Comparison of ENCODE assay signal across 7 mouse cellular contexts in genomic region chr9:21241343-21241742, GRCm38 (mm10). TPM values are rescaled to one million over a fixed set of nuclear protein-coding genes. Genes with fewer than 3 reads are reported as not detected.
A peak's percentile ranks its signal among the peaks of the same experiment; 100 is the strongest.
DNase-seq lines count a peak whose midpoint lies in the region; ATAC-seq lines count a peak whose summit lies in the region.

No protein-coding gene starts in this region.

- peak; percentile 80 for DNase-seq in A20 (ENCODE audit: low read depth, low spot score)
- peak; percentile 87 for DNase-seq in c-Kit-positive CD71-positive TER-119-positive erythroid progenitor cells, embryonic 14.5 days (ENCODE audit: low spot score)
- peak; percentile 65 to 75 for DNase-seq in frontal cortex, postnatal 25 days (ENCODE audit: low spot score in 2 of 2)
- DNase-seq in kidney, postnatal 36 days = peak; percentile 89 to 93
- peak; percentile 89 for DNase-seq in lung, postnatal 14 days
- peak; percentile 82 for DNase-seq in spleen, adult 12 weeks (ENCODE audit: low spot score)

- ATAC-seq in CD4-positive, CD25-positive, alpha-beta regulatory T cell, adult 4 months = peak; percentile 68

RNA-seq across cellular contexts. Expression of gene Keap1, which starts 2.2 kb away (rescaled TPM):
- 10 to 100 TPM; 20.1 to 43.4 TPM for polyA plus RNA-seq in CD4-positive, CD25-positive, alpha-beta regulatory T cell, adult 4 months (2017; shearing (Covaris generic))

RNA-seq across cellular contexts. Expression of gene S1pr5, which starts 6.9 kb away (rescaled TPM):
- polyA plus RNA-seq in CD4-positive, CD25-positive, alpha-beta regulatory T cell, adult 4 months (2017; shearing (Covaris generic)) = under 1 TPM in 1 of 2 experiments, not detected in 1; 0.12 TPM

RNA-seq across cellular contexts. Expression of gene Atg4d, which starts 23.8 kb away (rescaled TPM):
- 10 to 100 TPM; 25.3 to 29.8 TPM for polyA plus RNA-seq in CD4-positive, CD25-positive, alpha-beta regulatory T cell, adult 4 months (2017; shearing (Covaris generic))

RNA-seq across cellular contexts. Expression of gene Kri1, which starts 46.4 kb away (rescaled TPM):
- polyA plus RNA-seq in CD4-positive, CD25-positive, alpha-beta regulatory T cell, adult 4 months (2017; shearing (Covaris generic)) = 10 to 100 TPM; 25.2 to 45.3 TPM

RNA-seq across cellular contexts. Expression of gene Cdkn2d, which starts 49.9 kb away (rescaled TPM):
- polyA plus RNA-seq in CD4-positive, CD25-positive, alpha-beta regulatory T cell, adult 4 months (2017; shearing (Covaris generic)) = 100 to 1,000 TPM; 124 to 126 TPM

Comparison
In these comparisons a context has a peak if more than half of its experiments do, and no peak if none do; other contexts are left out.
1. Peak in every context shown above with its lines: DNase-seq and ATAC-seq.